Mouse (Mus musculus) forebrain, embryonic 11.5 days (tissue): ENCODE data around the gene Gm7579. TPM values are rescaled to one million over a fixed set of nuclear protein-coding genes. Genes with fewer than 3 reads are reported as not detected.
"Not testable (repeated sequence)": the region's sequence is repeated elsewhere in the genome, so short reads cannot be mapped to it uniquely, and the experiment has no call there.

Source experiments
- ATAC-seq: fragments of 200-750 bp; cut with Nextera tagmentation; replicated peaks from 2 replicates; pipeline ENCODE4 v1.8.0; 2017; ENCODE audit warnings: moderate TSS enrichment; ENCODE audit not compliant: low FRiP score
- DNase-seq: peaks from one replicate; pipeline ENCODE4 v3.0.0-alpha.2; 2017; ENCODE audit warnings: low spot score
- H3K27ac ChIP-seq: fragments of 300-500 bp; sonication (generic); 2 replicates; pipeline ENCODE4 v1.5.1; 2014; ENCODE audit warnings: low read depth, low read length
- H3K27me3 ChIP-seq: fragments of 300-500 bp; sonication (generic); 2 replicates; pipeline ENCODE4 v1.6.1; 2014; ENCODE audit warnings: mild to moderate bottlenecking, low read length, mixed read lengths; ENCODE audit not compliant: control insufficient read depth, insufficient read depth
- H3K36me3 ChIP-seq: fragments of 300-500 bp; sonication (generic); 2 replicates; pipeline ENCODE4 v1.6.1; 2014; ENCODE audit warnings: mild to moderate bottlenecking, low read length, moderate library complexity, mixed read lengths; ENCODE audit not compliant: control insufficient read depth, insufficient read depth
- H3K4me1 ChIP-seq: fragments of 300-500 bp; sonication (generic); replicated peaks from 2 replicates; pipeline ENCODE4 v1.6.1; 2014; ENCODE audit warnings: low read length, mixed read lengths; ENCODE audit not compliant: control insufficient read depth, insufficient read depth
- H3K4me2 ChIP-seq: fragments of 300-500 bp; sonication (generic); 2 replicates; pipeline ENCODE4 v1.6.1; 2014; ENCODE audit warnings: low read depth, mild to moderate bottlenecking, low read length, moderate library complexity, mixed read lengths; ENCODE audit not compliant: severe bottlenecking
- H3K4me3 ChIP-seq: fragments of 300-500 bp; sonication (generic); 2 replicates; pipeline ENCODE4 v1.5.1; 2014; ENCODE audit warnings: low read depth, low read length
- H3K9ac ChIP-seq: fragments of 300-500 bp; sonication (generic); 2 replicates; pipeline ENCODE4 v1.6.1; 2014; ENCODE audit warnings: low read length
- H3K9me3 ChIP-seq: fragments of 300-500 bp; sonication (generic); 2 replicates; pipeline ENCODE4 v1.6.1; 2016; ENCODE audit warnings: low read length, mixed read lengths; ENCODE audit not compliant: control insufficient read depth
- WGBS: fragments of 180-500 bp; shearing (Covaris S2); extraction: QIAGEN DNeasy Blood & Tissue Kit; methylation state at CpG from one replicate; pipeline ENCODE4 v1.1.7; 2014; 5-methylcytosine and 5-hydroxymethylcytosine counted together
- polyA plus RNA-seq: library from polyadenylated mRNA; unstranded; fragments of >200 nt; fragmentation: Nextera tagmentation; extraction: Ambion mirVana; gene quantifications from 2 replicates; pipeline ENCODE4 v1.2.1, GENCODE M21; 2014

The Gm7579 gene
- polyA plus RNA-seq, 1 experiment from 2014 or later: not detected

GRCm38 (mm10) chr7:142201064-142201463 is 10.6 kb upstream of the Gm7579 start, which contains the start of gene Krtap5-3:
TSS of gene Krtap5-3 (plus strand) at chr7:142201364.
- H3K9me3 ChIP-seq: no peaks in the 10 kb centered on the region
- no peak within 1 kb of the TSS for H3K4me3 ChIP-seq
- H3K27me3 ChIP-seq: no peaks in the 10 kb centered on the region
- ATAC-seq (no peak), DNase-seq (no peak)
- no peaks in the 10 kb centered on the region for H3K4me1 ChIP-seq
- H3K36me3 ChIP-seq: no peaks in the 10 kb centered on the region
- no peak within 1 kb of the TSS for H3K4me2 ChIP-seq
- no peak within 1 kb of the TSS for H3K9ac ChIP-seq
- WGBS: 73% methylated on average over 1 of the region's 1 CpGs
- H3K27ac ChIP-seq: no peak within 1 kb of the TSS

- Histone ChIP-seq H3K27me3 (no peaks in the 10 kb centered on the region), H3K9ac (no peak overlapping the region), H3K4me3 (no peak overlapping the region), H3K9me3 (no peaks in the 10 kb centered on the region), H3K4me2 (no peak overlapping the region), H3K27ac (no peak overlapping the region), H3K36me3 (no peaks in the 10 kb centered on the region), H3K4me1 (no peaks in the 10 kb centered on the region)
- ATAC-seq (no peak), DNase-seq (no peak)
Measured at GRCm38 (mm10) chr7:142205488-142205887, 6.2 kb upstream of the Gm7579 start.

- H3K4me2 ChIP-seq, H3K9me3 ChIP-seq, H3K4me1 ChIP-seq, H3K4me3 ChIP-seq, H3K9ac ChIP-seq, H3K36me3 ChIP-seq, H3K27me3 ChIP-seq, ATAC-seq, DNase-seq, H3K27ac ChIP-seq: not testable (repeated sequence)
- 81% methylated on average over 5 of the region's 5 CpGs for WGBS
Measured at GRCm38 (mm10) chr7:142206891-142207290, 4.8 kb upstream of the Gm7579 start.

GRCm38 (mm10) chr7:142212136-142212535 is 477 bp downstream of the Gm7579 start:
- not testable (repeated sequence) for H3K4me3 ChIP-seq, H3K9ac ChIP-seq, H3K36me3 ChIP-seq, H3K4me2 ChIP-seq, H3K27ac ChIP-seq, H3K4me1 ChIP-seq, DNase-seq, H3K27me3 ChIP-seq, H3K9me3 ChIP-seq, ATAC-seq
- WGBS: 64% methylated on average over 1 of the region's 1 CpGs

GRCm38 (mm10) chr7:142224518-142224917 is 12.9 kb downstream of the Gm7579 start:
- Histone ChIP-seq H3K9ac (no peak overlapping the region), H3K4me1 (no peaks in the 10 kb centered on the region), H3K4me3 (no peak overlapping the region), H3K27ac (no peak overlapping the region), H3K4me2 (no peak overlapping the region), H3K36me3 (no peaks in the 10 kb centered on the region), H3K9me3 (no peaks in the 10 kb centered on the region), H3K27me3 (no peaks in the 10 kb centered on the region)
- DNase-seq: no peak
- WGBS: 47% methylated on average over 2 of the region's 2 CpGs
- ATAC-seq: no peak

- ATAC-seq, H3K27me3 ChIP-seq, DNase-seq, H3K4me3 ChIP-seq, H3K27ac ChIP-seq, H3K4me2 ChIP-seq, H3K9me3 ChIP-seq, H3K4me1 ChIP-seq, H3K9ac ChIP-seq, H3K36me3 ChIP-seq: not testable (repeated sequence)
- WGBS: 57% methylated on average over 3 of the region's 3 CpGs
Measured at GRCm38 (mm10) chr7:142229871-142230270, 18.2 kb downstream of the Gm7579 start, which contains the start of gene Krtap5-5. TSS of gene Krtap5-5 (minus strand) at chr7:142229971.

GRCm38 (mm10) chr7:142231540-142231939 is 19.9 kb downstream of the Gm7579 start:
- Histone ChIP-seq H3K4me3 (no peak overlapping the region), H3K4me2 (no peak overlapping the region), H3K4me1 (0 out of 2 replicates have a peak, but pooled peaks cover 6% of the 10 kb centered on the region), H3K9ac (no peak overlapping the region), H3K9me3 (no peaks in the 10 kb centered on the region; the same call in 1 of the 2 replicates), H3K36me3 (no peaks in the 10 kb centered on the region), H3K27me3 (no peaks in the 10 kb centered on the region), H3K27ac (no peak overlapping the region)
- no peak for DNase-seq
- no peak for ATAC-seq
- 34% methylated on average over 1 of the region's 1 CpGs for WGBS

GRCm38 (mm10) chr7:142240978-142241377 is 29.3 kb downstream of the Gm7579 start, which contains the start of gene Gm40460:
TSS of gene Gm40460 (minus strand) at chr7:142241078.
- no peak for ATAC-seq
- H3K4me3 ChIP-seq: no peak within 1 kb of the TSS
- H3K27me3 ChIP-seq: no peaks in the 10 kb centered on the region
- H3K4me1 ChIP-seq: no peaks in the 10 kb centered on the region
- H3K36me3 ChIP-seq: no peaks in the 10 kb centered on the region
- no peak within 1 kb of the TSS for H3K9ac ChIP-seq
- H3K4me2 ChIP-seq: no peak within 1 kb of the TSS
- 78% methylated on average over 2 of the region's 2 CpGs for WGBS
- H3K27ac ChIP-seq: no peak within 1 kb of the TSS
- DNase-seq: no peak
- no peaks in the 10 kb centered on the region for H3K9me3 ChIP-seq

GRCm38 (mm10) chr7:142249824-142250223 is 38.2 kb downstream of the Gm7579 start:
- Histone ChIP-seq H3K9me3 (no peaks in the 10 kb centered on the region), H3K27me3 (no peaks in the 10 kb centered on the region), H3K4me2 (no peak overlapping the region), H3K4me1 (no peaks in the 10 kb centered on the region), H3K9ac (no peak overlapping the region), H3K4me3 (no peak overlapping the region), H3K36me3 (no peaks in the 10 kb centered on the region), H3K27ac (no peak overlapping the region)
- WGBS: 7% methylated on average over 1 of the region's 1 CpGs
- ATAC-seq (no peak), DNase-seq (no peak)
